8 mouse cellular contexts compared by ENCODE assay signal in the genomic region with DNA sequence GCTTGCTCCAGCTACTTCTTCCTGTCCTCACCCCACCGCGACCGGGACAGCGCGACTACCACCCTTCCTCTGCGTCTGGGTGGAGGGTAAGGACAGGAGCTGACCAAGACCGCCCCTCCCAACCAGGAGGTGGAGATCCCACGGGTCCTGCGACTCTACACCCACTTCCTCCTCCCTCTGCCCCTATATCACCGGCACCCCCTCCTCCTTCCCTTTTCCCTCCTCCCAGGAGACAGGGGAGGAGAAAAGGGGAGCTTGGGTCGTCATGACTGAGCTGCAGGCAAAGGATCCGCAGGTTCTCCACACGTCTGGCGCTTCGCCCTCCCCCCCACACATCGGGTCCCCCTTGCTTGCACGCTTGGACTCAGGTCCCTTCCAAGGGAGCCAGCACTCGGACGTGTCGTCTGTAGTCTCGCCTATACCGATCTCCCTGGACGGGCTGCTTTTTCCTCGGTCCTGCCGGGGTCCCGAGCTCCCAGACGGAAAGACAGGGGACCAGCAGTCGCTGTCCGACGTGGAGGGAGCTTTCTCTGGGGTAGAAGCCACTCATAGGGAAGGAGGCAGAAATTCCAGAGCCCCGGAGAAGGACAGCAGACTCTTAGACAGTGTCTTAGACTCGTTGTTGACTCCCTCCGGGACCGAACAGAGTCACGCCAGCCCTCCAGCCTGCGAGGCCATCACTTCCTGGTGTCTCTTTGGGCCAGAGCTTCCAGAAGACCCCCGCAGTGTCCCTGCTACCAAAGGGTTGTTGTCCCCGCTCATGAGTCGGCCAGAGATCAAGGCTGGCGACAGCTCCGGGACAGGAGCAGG. TPM values are rescaled to one million over a fixed set of nuclear protein-coding genes. Genes with fewer than 3 reads are reported as not detected.
DNase-seq lines count a peak whose midpoint lies in the region; ATAC-seq lines count a peak whose summit lies in the region.

No protein-coding gene starts in this region.

- peak; percentile 46; the same call in 1 of the 2 replicates for ATAC-seq in heart, embryonic 12.5 days (ENCODE audit: insufficient number of reproducible peaks, low FRiP score)
- ATAC-seq in heart, embryonic 15.5 days (replicated peaks; ENCODE audit: insufficient number of reproducible peaks, insufficient read depth, low FRiP score, low read depth), result 0 out of 2 replicates have a peak, but pooled peaks have one; percentile 29
- peak; percentile 16 for ATAC-seq in neural tube, embryonic 15.5 days (ENCODE audit: low FRiP score)

- H3K4me2 ChIP-seq in heart, embryonic 12.5 days, result peak overlapping the region; percentile 99
- peak overlapping the region; percentile 91 for H3K4me2 ChIP-seq in heart, embryonic 15.5 days
- peak overlapping the region; percentile 92 for H3K4me2 ChIP-seq in neural tube, embryonic 15.5 days

- H3K9me3 ChIP-seq in heart, embryonic 12.5 days (replicated peaks), result no peaks in the 10 kb centered on the region
- H3K9me3 ChIP-seq in heart, embryonic 15.5 days (replicated peaks), result no peaks in the 10 kb centered on the region
- H3K9me3 ChIP-seq in neural tube, embryonic 15.5 days (replicated peaks), result no peaks in the 10 kb centered on the region

- peaks cover 21% of the 10 kb centered on the region for H3K4me1 ChIP-seq in heart, embryonic 12.5 days (replicated peaks)
- H3K4me1 ChIP-seq in heart, embryonic 15.5 days (replicated peaks), result peaks cover 25% of the 10 kb centered on the region
- peaks cover 19% of the 10 kb centered on the region for H3K4me1 ChIP-seq in neural tube, embryonic 15.5 days

- H3K36me3 ChIP-seq in heart, embryonic 12.5 days, result no peaks in the 10 kb centered on the region
- no peaks in the 10 kb centered on the region for H3K36me3 ChIP-seq in heart, embryonic 15.5 days
- no peaks in the 10 kb centered on the region for H3K36me3 ChIP-seq in neural tube, embryonic 15.5 days

- WGBS in heart, embryonic 12.5 days, result 1% methylated on average over 41 of the region's 41 CpGs
- WGBS in heart, embryonic 15.5 days, result under 1% methylated on average over 41 of the region's 41 CpGs
- WGBS in neural tube, embryonic 15.5 days, result under 1% methylated on average over 39 of the region's 41 CpGs

- H3K27ac ChIP-seq in heart, embryonic 12.5 days (ENCODE audit: poor library complexity, severe bottlenecking), result no peak overlapping the region
- no peak overlapping the region for H3K27ac ChIP-seq in heart, embryonic 15.5 days
- peak overlapping the region; percentile 74 for H3K27ac ChIP-seq in neural tube, embryonic 15.5 days (replicated peaks)

- peak overlapping the region; percentile 69 for H3K4me3 ChIP-seq in heart, embryonic 12.5 days
- H3K4me3 ChIP-seq in heart, embryonic 15.5 days, result peak overlapping the region; percentile 51
- peak overlapping the region; percentile 59 for H3K4me3 ChIP-seq in neural tube, embryonic 15.5 days (replicated peaks)

- peak overlapping the region; percentile 25; the same call in 1 of the 2 replicates for H3K9ac ChIP-seq in heart, embryonic 12.5 days
- H3K9ac ChIP-seq in heart, embryonic 15.5 days, result peak overlapping the region; percentile 11; the same call in 1 of the 2 replicates
- H3K9ac ChIP-seq in neural tube, embryonic 15.5 days (replicated peaks), result peak overlapping the region; percentile 71

- peaks cover 61% of the 10 kb centered on the region for H3K27me3 ChIP-seq in heart, embryonic 12.5 days (replicated peaks)
- peaks cover 60% of the 10 kb centered on the region for H3K27me3 ChIP-seq in heart, embryonic 15.5 days
- peaks cover 21% of the 10 kb centered on the region for H3K27me3 ChIP-seq in neural tube, embryonic 15.5 days (replicated peaks)

- DNase-seq in heart, adult 11 months, result no peak
- DNase-seq in cerebellum, adult 9-11 months, result peak; percentile 12
- DNase-seq in kidney, postnatal 14 days, result peak; percentile 44
- peak; percentile 48 to 65 for DNase-seq in lung, adult 18-20 months
- no peak for DNase-seq in spleen, postnatal 36 days (ENCODE audit: low spot score in 2 of 2)

RNA-seq across cellular contexts. Expression of gene Pgr, which starts 0.8 kb away (rescaled TPM):
- polyA plus RNA-seq in heart, embryonic 12.5 days (2016; fragmentation: Nextera tagmentation; extraction: Ambion mirVana), result 0.04 and 0.05 TPM in 2 replicates
- 0.05 and 0.16 TPM in 2 replicates for polyA plus RNA-seq in heart, embryonic 15.5 days (2015; fragmentation: Nextera tagmentation; extraction: Ambion mirVana)
- 4.1 TPM in 2 replicates for polyA plus RNA-seq in neural tube, embryonic 15.5 days (2015; fragmentation: Nextera tagmentation; extraction: Ambion mirVana)

Comparison
In these comparisons a context has a peak if more than half of its experiments do, and no peak if none do; other contexts are left out.
1. H3K9ac ChIP-seq: peak in every context shown above with its lines; median percentile 71 in neural tube, embryonic 15.5 days; 25 in heart, embryonic 12.5 days; 11 in heart, embryonic 15.5 days.
2. DNase-seq: peak in cerebellum, adult 9-11 months (single experiment), kidney, postnatal 14 days (single experiment) and lung, adult 18-20 months (2 of 2); none in heart, adult 11 months (single experiment) and spleen, postnatal 36 days (0 of 2).
3. Peak in every context shown above with its lines, with median percentiles within 50 percentile points of each other: ATAC-seq, H3K4me2 ChIP-seq and H3K4me3 ChIP-seq.